Mouse (Mus musculus): ENCODE results near the gene Creb3. TPM values are rescaled to one million over a fixed set of nuclear protein-coding genes. Genes with fewer than 3 reads are reported as not detected.

Creb3 gene
- polyA plus RNA-seq, 2 experiments: 10.9 to 21.7 TPM

DNA sequence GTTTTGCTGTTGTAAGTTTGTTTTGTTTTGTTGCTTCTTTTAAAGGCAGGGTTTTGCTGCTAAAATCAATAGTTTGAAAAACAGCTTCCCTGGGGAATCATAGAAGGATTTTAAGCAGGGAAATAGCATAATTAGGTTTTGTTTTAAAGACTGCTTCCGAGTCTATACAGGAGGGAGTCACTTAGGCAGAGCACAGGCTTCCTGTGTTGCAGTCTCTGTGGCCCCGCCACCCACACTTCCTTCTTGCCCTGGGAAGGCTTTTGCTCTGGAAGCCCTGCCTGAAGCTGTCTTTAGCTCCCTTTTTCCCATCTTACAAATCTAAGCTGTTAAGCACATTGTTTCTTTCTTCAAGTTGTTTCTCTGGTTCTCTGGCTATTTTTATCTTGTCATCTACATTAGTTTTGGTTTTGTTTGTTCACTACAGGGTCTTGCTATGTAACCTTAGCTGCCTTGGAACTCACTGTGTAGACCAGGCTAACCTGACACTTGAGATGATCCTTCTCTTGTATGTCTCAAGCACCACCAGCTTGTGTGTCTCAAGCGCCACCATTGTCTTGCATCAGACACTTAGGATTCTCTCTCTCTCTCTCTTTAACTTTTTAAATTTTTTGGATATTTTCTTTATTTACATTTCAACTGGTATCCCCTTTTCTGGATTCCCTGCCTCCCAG is 51.1 kb downstream of the Creb3 start:
- peak; percentile 76; the same call in 1 of the 2 replicates for ATAC-seq (ENCODE audit: insufficient read depth)
- no peaks in the 10 kb centered on the region for H3K27me3 ChIP-seq (ENCODE audit: control insufficient read depth, insufficient read depth, low read length)
- H3K27ac ChIP-seq: peak overlapping the region; percentile 65
- no peak overlapping the region for H3K4me3 ChIP-seq (ENCODE audit: insufficient read depth in 1 of 2, low read depth in 2 of 2, low read length in 2 of 2)
- peak overlapping the region; percentile 55 for H3K4me2 ChIP-seq (ENCODE audit: low read depth)
- TF ChIP-seq CTCF (IDR thresholded peaks at IDR 0.05; ENCODE audit: low read depth): no peak
- TF ChIP-seq EP300 (IDR thresholded peaks at IDR 0.05; ENCODE audit: low read depth): no peak
- H3K9me3 ChIP-seq (ENCODE audit: control insufficient read depth, low read length): no peaks in the 10 kb centered on the region
- H3K4me1 ChIP-seq (replicated peaks; ENCODE audit: control insufficient read depth in 2 of 2, insufficient read depth in 2 of 2, low read length in 1 of 2): peaks cover 5 to 14% of the 10 kb centered on the region in 2 experiments; a peak in 3 of 4 replicates
- peak overlapping the region; percentile 51 for H3K9ac ChIP-seq (replicated peaks)
- H3K36me3 ChIP-seq (replicated peaks; ENCODE audit: control insufficient read depth, insufficient read depth, low read depth): no peaks in the 10 kb centered on the region
- WGBS (ENCODE audit: insufficient replicate concordance): 25% methylated on average over 3 of the region's 3 CpGs
- DNase-seq (ENCODE audit: low read depth in 3 of 3, low spot score in 3 of 3): no peak

Other genes starting within 250 kb of the Creb3 start
- 0.50 and 0.81 TPM in 2 replicates for gene Rusc2, start 180.4 kb upstream of the Creb3 start, polyA plus RNA-seq (2012; rRNA removed)
- gene Rusc2, start 180.4 kb upstream of the Creb3 start, polyA plus RNA-seq (2014; fragmentation: Nextera tagmentation; extraction: Ambion mirVana): 0.28 and 0.81 TPM in 2 replicates
- not detected in 2 replicates for gene Fam166b, start 133.2 kb upstream of the Creb3 start, polyA plus RNA-seq (2012; rRNA removed)
- gene Fam166b, start 133.2 kb upstream of the Creb3 start, polyA plus RNA-seq (2014; fragmentation: Nextera tagmentation; extraction: Ambion mirVana): not detected in 2 replicates
- 3.3 and 4.0 TPM in 2 replicates for gene Tesk1, start 120.4 kb upstream of the Creb3 start, polyA plus RNA-seq (2012; rRNA removed)
- 0.65 and 1.2 TPM in 2 replicates for gene Tesk1, start 120.4 kb upstream of the Creb3 start, polyA plus RNA-seq (2014; fragmentation: Nextera tagmentation; extraction: Ambion mirVana)
- 0.11 and 0.31 TPM in 2 replicates for gene Cd72, start 107.7 kb upstream of the Creb3 start, polyA plus RNA-seq (2012; rRNA removed)
- gene Cd72, start 107.7 kb upstream of the Creb3 start, polyA plus RNA-seq (2014; fragmentation: Nextera tagmentation; extraction: Ambion mirVana): 0.74 and 0.95 TPM in 2 replicates
- gene Sit1, start 78.6 kb upstream of the Creb3 start, polyA plus RNA-seq (2012; rRNA removed): 0.04 TPM in 1 of 2 replicates, not detected in the other
- gene Sit1, start 78.6 kb upstream of the Creb3 start, polyA plus RNA-seq (2014; fragmentation: Nextera tagmentation; extraction: Ambion mirVana): not detected in 2 replicates
- gene Ccdc107, start 69.4 kb upstream of the Creb3 start, polyA plus RNA-seq (2012; rRNA removed): 11.8 and 27.6 TPM in 2 replicates
- gene Ccdc107, start 69.4 kb upstream of the Creb3 start, polyA plus RNA-seq (2014; fragmentation: Nextera tagmentation; extraction: Ambion mirVana): 32.1 and 36.7 TPM in 2 replicates
- gene Arhgef39, start 62.6 kb upstream of the Creb3 start, polyA plus RNA-seq (2012; rRNA removed): 37.5 and 42.5 TPM in 2 replicates
- 23.4 and 24.7 TPM in 2 replicates for gene Arhgef39, start 62.6 kb upstream of the Creb3 start, polyA plus RNA-seq (2014; fragmentation: Nextera tagmentation; extraction: Ambion mirVana)
- gene Car9, start 55.4 kb upstream of the Creb3 start, polyA plus RNA-seq (2012; rRNA removed): 0.75 and 0.84 TPM in 2 replicates
- 0.32 and 0.59 TPM in 2 replicates for gene Car9, start 55.4 kb upstream of the Creb3 start, polyA plus RNA-seq (2014; fragmentation: Nextera tagmentation; extraction: Ambion mirVana)
- 3.3 and 8.9 TPM in 2 replicates for gene Tpm2, start 38.6 kb upstream of the Creb3 start, polyA plus RNA-seq (2012; rRNA removed)
- 12.6 and 16.1 TPM in 2 replicates for gene Tpm2, start 38.6 kb upstream of the Creb3 start, polyA plus RNA-seq (2014; fragmentation: Nextera tagmentation; extraction: Ambion mirVana)
- 26.4 and 30.1 TPM in 2 replicates for gene Tln1, start 359 bp downstream of the Creb3 start, polyA plus RNA-seq (2012; rRNA removed)
- gene Tln1, start 359 bp downstream of the Creb3 start, polyA plus RNA-seq (2014; fragmentation: Nextera tagmentation; extraction: Ambion mirVana): 39.3 and 39.7 TPM in 2 replicates
- 13.4 and 15.1 TPM in 2 replicates for gene Rgp1, start 16.4 kb downstream of the Creb3 start, polyA plus RNA-seq (2012; rRNA removed)
- gene Rgp1, start 16.4 kb downstream of the Creb3 start, polyA plus RNA-seq (2014; fragmentation: Nextera tagmentation; extraction: Ambion mirVana): 11.0 and 11.4 TPM in 2 replicates
- 12.5 and 12.7 TPM in 2 replicates for gene Gba2, start 16.5 kb downstream of the Creb3 start, polyA plus RNA-seq (2012; rRNA removed)
- 10.5 and 11.9 TPM in 2 replicates for gene Gba2, start 16.5 kb downstream of the Creb3 start, polyA plus RNA-seq (2014; fragmentation: Nextera tagmentation; extraction: Ambion mirVana)
- gene Msmp, start 22.2 kb downstream of the Creb3 start, polyA plus RNA-seq (2012; rRNA removed): not detected in 2 replicates
- not detected in 2 replicates for gene Msmp, start 22.2 kb downstream of the Creb3 start, polyA plus RNA-seq (2014; fragmentation: Nextera tagmentation; extraction: Ambion mirVana)
- gene Npr2, start 69.6 kb downstream of the Creb3 start, polyA plus RNA-seq (2012; rRNA removed): 1.7 and 1.8 TPM in 2 replicates
- gene Npr2, start 69.6 kb downstream of the Creb3 start, polyA plus RNA-seq (2014; fragmentation: Nextera tagmentation; extraction: Ambion mirVana): 0.72 and 0.80 TPM in 2 replicates
- 0.16 and 0.31 TPM in 2 replicates for gene Spag8, start 91.3 kb downstream of the Creb3 start, polyA plus RNA-seq (2012; rRNA removed)
- 0.24 TPM in 1 of 2 replicates, not detected in the other for gene Spag8, start 91.3 kb downstream of the Creb3 start, polyA plus RNA-seq (2014; fragmentation: Nextera tagmentation; extraction: Ambion mirVana)
- 29.1 and 29.2 TPM in 2 replicates for gene Hint2, start 94.1 kb downstream of the Creb3 start, polyA plus RNA-seq (2012; rRNA removed)
- 76.8 and 77.6 TPM in 2 replicates for gene Hint2, start 94.1 kb downstream of the Creb3 start, polyA plus RNA-seq (2014; fragmentation: Nextera tagmentation; extraction: Ambion mirVana)
- 0.22 and 0.37 TPM in 2 replicates for gene Tmem8b, start 106.6 kb downstream of the Creb3 start, polyA plus RNA-seq (2012; rRNA removed)
- 0.05 and 0.11 TPM in 2 replicates for gene Tmem8b, start 106.6 kb downstream of the Creb3 start, polyA plus RNA-seq (2014; fragmentation: Nextera tagmentation; extraction: Ambion mirVana)
- gene Fam221b, start 106.8 kb downstream of the Creb3 start, polyA plus RNA-seq (2012; rRNA removed): 0.01 and 0.02 TPM in 2 replicates
- 1.7 TPM in 2 replicates for gene Fam221b, start 106.8 kb downstream of the Creb3 start, polyA plus RNA-seq (2014; fragmentation: Nextera tagmentation; extraction: Ambion mirVana)
- gene Olfr70, start 138.5 kb downstream of the Creb3 start, polyA plus RNA-seq (2012; rRNA removed): not detected in 2 replicates
- gene Olfr70, start 138.5 kb downstream of the Creb3 start, polyA plus RNA-seq (2014; fragmentation: Nextera tagmentation; extraction: Ambion mirVana): not detected in 2 replicates
- gene Olfr71, start 147.9 kb downstream of the Creb3 start, polyA plus RNA-seq (2012; rRNA removed): not detected in 2 replicates
- gene Olfr71, start 147.9 kb downstream of the Creb3 start, polyA plus RNA-seq (2014; fragmentation: Nextera tagmentation; extraction: Ambion mirVana): not detected in 2 replicates
- gene Hrct1, start 164.9 kb downstream of the Creb3 start, polyA plus RNA-seq (2012; rRNA removed): 0.08 and 0.09 TPM in 2 replicates
- gene Hrct1, start 164.9 kb downstream of the Creb3 start, polyA plus RNA-seq (2014; fragmentation: Nextera tagmentation; extraction: Ambion mirVana): 0.06 and 0.21 TPM in 2 replicates
- gene Spaar, start 167.7 kb downstream of the Creb3 start, polyA plus RNA-seq (2012; rRNA removed): 0.01 and 0.02 TPM in 2 replicates
- gene Spaar, start 167.7 kb downstream of the Creb3 start, polyA plus RNA-seq (2014; fragmentation: Nextera tagmentation; extraction: Ambion mirVana): 0.03 TPM in 1 of 2 replicates, not detected in the other
- not detected in 2 replicates for gene Olfr159, start 208.7 kb downstream of the Creb3 start, polyA plus RNA-seq (2012; rRNA removed)
- gene Olfr159, start 208.7 kb downstream of the Creb3 start, polyA plus RNA-seq (2014; fragmentation: Nextera tagmentation; extraction: Ambion mirVana): not detected in 2 replicates

Data from liver, embryonic 14.5 days (tissue).